Mouse (Mus musculus) thymus, postnatal 4 days (tissue): Measurements from ENCODE around the gene Slc28a1.

Experiments used
- DNase-seq: peaks from one replicate; pipeline ENCODE4 v3.0.0; 2021

Gene Slc28a1

GRCm38 (mm10) chr7:81213347-81214152, 99.0 kb downstream of the Slc28a1 start, which contains the start of gene Pde8a:
TSS of gene Pde8a (plus strand) at chr7:81213596.
- peak; percentile 47 for DNase-seq

GRCm38 (mm10) chr7:81214153-81214907, 99.7 kb downstream of the Slc28a1 start:
- no peak for DNase-seq

- DNase-seq: no peak
Measured at GRCm38 (mm10) chr7:81215950-81216349, 101.4 kb downstream of the Slc28a1 start.

GRCm38 (mm10) chr7:81219321-81219720, 104.7 kb downstream of the Slc28a1 start:
- DNase-seq: no peak
